Mouse (Mus musculus) embryonic facial prominence, embryonic 12.5 days (tissue): ENCODE data around the gene Zbtb34. TPM values are rescaled to one million over a fixed set of nuclear protein-coding genes. Genes with fewer than 3 reads are reported as not detected.

ENCODE experiments used
- ATAC-seq: fragments of 200-750 bp; cut with Nextera tagmentation; 2 replicates; pipeline ENCODE4 v1.8.0; 2017; ENCODE audit not compliant: insufficient number of reproducible peaks, insufficient read depth, low FRiP score, low TSS enrichment
- H3K27ac ChIP-seq: fragments of 300-500 bp; sonication (generic); 2 replicates; pipeline ENCODE4 v1.5.1; 2016; ENCODE audit warnings: mild to moderate bottlenecking
- H3K27me3 ChIP-seq: fragments of 300-500 bp; sonication (generic); 2 replicates; pipeline ENCODE4 v1.6.1; 2016; ENCODE audit warnings: mild to moderate bottlenecking, moderate library complexity
- H3K36me3 ChIP-seq: fragments of 300-500 bp; sonication (generic); 2 replicates; pipeline ENCODE4 v1.6.1; 2016; ENCODE audit warnings: mild to moderate bottlenecking
- H3K4me1 ChIP-seq: fragments of 300-500 bp; sonication (generic); 2 replicates; pipeline ENCODE4 v1.6.1; 2016
- H3K4me2 ChIP-seq: fragments of 300-500 bp; sonication (generic); replicated peaks from 2 replicates; pipeline ENCODE4 v1.6.1; 2016; ENCODE audit warnings: mild to moderate bottlenecking, moderate library complexity
- H3K4me3 ChIP-seq: fragments of 300-500 bp; sonication (generic); 2 replicates; pipeline ENCODE4 v1.5.1; 2016; ENCODE audit warnings: mild to moderate bottlenecking
- H3K9ac ChIP-seq: fragments of 300-500 bp; sonication (generic); 2 replicates; pipeline ENCODE4 v1.6.1; 2016; ENCODE audit warnings: mild to moderate bottlenecking, moderate library complexity
- H3K9me3 ChIP-seq: fragments of 300-500 bp; sonication (generic); 2 replicates; pipeline ENCODE4 v1.6.1; 2016; ENCODE audit warnings: mild to moderate bottlenecking, moderate library complexity
- WGBS: fragments of 180-500 bp; shearing (Covaris S2); methylation state at CpG from one replicate; pipeline ENCODE4 v1.1.7; 2016; 5-methylcytosine and 5-hydroxymethylcytosine counted together
- polyA plus RNA-seq: library from polyadenylated mRNA; unstranded; fragments of >200 nt; fragmentation: Nextera tagmentation; extraction: Ambion mirVana; gene quantifications from 2 replicates; pipeline ENCODE4 v1.2.1, GENCODE M21; 2016

Zbtb34 gene
- polyA plus RNA-seq, 1 experiment from 2014 or later, result 9.4 TPM

- Histone ChIP-seq H3K27me3 (no peaks in the 10 kb centered on the region), H3K9me3 (no peaks in the 10 kb centered on the region), H3K36me3 (peaks cover 16% of the 10 kb centered on the region), H3K4me2 (peak overlapping the region; percentile 79), H3K4me1 (peaks cover 17% of the 10 kb centered on the region), H3K4me3 (peak overlapping the region; percentile 96), H3K27ac (no peak overlapping the region), H3K9ac (peak overlapping the region; percentile 34; the same call in 1 of the 2 replicates)
- ATAC-seq, result no peak
- WGBS, result 38% methylated on average over 6 of the region's 6 CpGs
Observed at GRCm38 (mm10) chr2:33429339-33429738, 1.8 kb downstream of the Zbtb34 start.

- peaks cover 17% of the 10 kb centered on the region for H3K4me1 ChIP-seq
- H3K27me3 ChIP-seq, result no peaks in the 10 kb centered on the region
- 64% methylated on average over 10 of the region's 10 CpGs for WGBS
- peaks cover 27% of the 10 kb centered on the region for H3K36me3 ChIP-seq
- no peak overlapping the region for H3K4me2 ChIP-seq
- ATAC-seq, result no peak
- no peak overlapping the region for H3K27ac ChIP-seq
- no peaks in the 10 kb centered on the region for H3K9me3 ChIP-seq
- H3K9ac ChIP-seq, result no peak overlapping the region
- no peak overlapping the region for H3K4me3 ChIP-seq
Observed at GRCm38 (mm10) chr2:33426640-33427398, 4.3 kb downstream of the Zbtb34 start.

- Histone ChIP-seq H3K4me2 (no peak overlapping the region), H3K9me3 (no peaks in the 10 kb centered on the region), H3K4me3 (no peak overlapping the region), H3K27ac (no peak overlapping the region), H3K27me3 (no peaks in the 10 kb centered on the region), H3K9ac (no peak overlapping the region), H3K4me1 (no peaks in the 10 kb centered on the region), H3K36me3 (peaks cover 19% of the 10 kb centered on the region; the same call in 1 of the 2 replicates)
- 89% methylated on average over 4 of the region's 4 CpGs for WGBS
- ATAC-seq, result no peak
Observed at GRCm38 (mm10) chr2:33417454-33417853, 13.7 kb downstream of the Zbtb34 start.

GRCm38 (mm10) chr2:33414019-33414418 lies 17.1 kb downstream of the Zbtb34 start:
- H3K4me1 ChIP-seq, result no peaks in the 10 kb centered on the region
- ATAC-seq, result no peak
- no peak overlapping the region for H3K27ac ChIP-seq
- no peak overlapping the region for H3K4me2 ChIP-seq
- H3K4me3 ChIP-seq, result no peak overlapping the region
- no peaks in the 10 kb centered on the region for H3K27me3 ChIP-seq
- H3K36me3 ChIP-seq, result peaks cover 31% of the 10 kb centered on the region
- H3K9ac ChIP-seq, result no peak overlapping the region
- WGBS, result 91% methylated on average over 13 of the region's 13 CpGs
- no peaks in the 10 kb centered on the region for H3K9me3 ChIP-seq

- no peaks in the 10 kb centered on the region for H3K9me3 ChIP-seq
- H3K27ac ChIP-seq, result no peak overlapping the region
- no peak overlapping the region for H3K9ac ChIP-seq
- H3K36me3 ChIP-seq, result peaks cover 30% of the 10 kb centered on the region
- no peaks in the 10 kb centered on the region for H3K27me3 ChIP-seq
- no peak overlapping the region for H3K4me3 ChIP-seq
- no peaks in the 10 kb centered on the region for H3K4me1 ChIP-seq
- no peak overlapping the region for H3K4me2 ChIP-seq
- ATAC-seq, result no peak
- WGBS, result 80% methylated on average over 14 of the region's 14 CpGs
Observed at GRCm38 (mm10) chr2:33412111-33412510, 19.0 kb downstream of the Zbtb34 start.

- Histone ChIP-seq H3K36me3 (0 out of 2 replicates have a peak, but pooled peaks cover 3% of the 10 kb centered on the region), H3K9me3 (no peaks in the 10 kb centered on the region), H3K27me3 (no peaks in the 10 kb centered on the region), H3K4me1 (no peaks in the 10 kb centered on the region), H3K4me3 (no peak overlapping the region), H3K9ac (no peak overlapping the region), H3K27ac (no peak overlapping the region), H3K4me2 (no peak overlapping the region)
- 68% methylated on average over 4 of the region's 4 CpGs for WGBS
- no peak for ATAC-seq
Observed at GRCm38 (mm10) chr2:33403511-33404003, 27.6 kb downstream of the Zbtb34 start.

GRCm38 (mm10) chr2:33402638-33403037 lies 28.5 kb downstream of the Zbtb34 start:
- H3K9ac ChIP-seq, result no peak overlapping the region
- H3K9me3 ChIP-seq, result no peaks in the 10 kb centered on the region
- H3K27ac ChIP-seq, result no peak overlapping the region
- H3K27me3 ChIP-seq, result no peaks in the 10 kb centered on the region
- H3K36me3 ChIP-seq, result 0 out of 2 replicates have a peak, but pooled peaks cover 3% of the 10 kb centered on the region
- H3K4me2 ChIP-seq, result no peak overlapping the region
- H3K4me3 ChIP-seq, result no peak overlapping the region
- ATAC-seq, result no peak
- H3K4me1 ChIP-seq, result no peaks in the 10 kb centered on the region
- WGBS, result 57% methylated on average over 5 of the region's 5 CpGs

- Histone ChIP-seq H3K27ac (no peak overlapping the region), H3K27me3 (no peaks in the 10 kb centered on the region), H3K4me2 (no peak overlapping the region), H3K4me3 (no peak overlapping the region), H3K9me3 (no peaks in the 10 kb centered on the region), H3K9ac (no peak overlapping the region), H3K4me1 (no peaks in the 10 kb centered on the region), H3K36me3 (0 out of 2 replicates have a peak, but pooled peaks cover 3% of the 10 kb centered on the region)
- WGBS, result 37% methylated on average over 7 of the region's 7 CpGs
- ATAC-seq, result no peak
Observed at GRCm38 (mm10) chr2:33402236-33402635, 28.9 kb downstream of the Zbtb34 start.

- Histone ChIP-seq H3K9me3 (no peaks in the 10 kb centered on the region), H3K4me2 (no peak overlapping the region), H3K27me3 (no peaks in the 10 kb centered on the region), H3K27ac (no peak overlapping the region), H3K4me3 (no peak overlapping the region), H3K4me1 (no peaks in the 10 kb centered on the region), H3K9ac (no peak overlapping the region), H3K36me3 (no peaks in the 10 kb centered on the region)
- WGBS, result 37% methylated on average over 3 of the region's 3 CpGs
- ATAC-seq, result no peak
Observed at GRCm38 (mm10) chr2:33401217-33401616, 29.9 kb downstream of the Zbtb34 start.

GRCm38 (mm10) chr2:33400541-33400940 lies 30.6 kb downstream of the Zbtb34 start:
- H3K4me2 ChIP-seq, result no peak overlapping the region
- no peaks in the 10 kb centered on the region for H3K36me3 ChIP-seq
- no peaks in the 10 kb centered on the region for H3K9me3 ChIP-seq
- no peak overlapping the region for H3K4me3 ChIP-seq
- H3K27me3 ChIP-seq, result no peaks in the 10 kb centered on the region
- no peak for ATAC-seq
- no peak overlapping the region for H3K27ac ChIP-seq
- WGBS, result 76% methylated on average over 5 of the region's 5 CpGs
- H3K9ac ChIP-seq, result no peak overlapping the region
- H3K4me1 ChIP-seq, result no peaks in the 10 kb centered on the region

GRCm38 (mm10) chr2:33399091-33399490 lies 32.0 kb downstream of the Zbtb34 start:
- Histone ChIP-seq H3K9ac (no peak overlapping the region), H3K27me3 (no peaks in the 10 kb centered on the region), H3K4me2 (no peak overlapping the region), H3K9me3 (no peaks in the 10 kb centered on the region), H3K4me1 (no peaks in the 10 kb centered on the region), H3K36me3 (no peaks in the 10 kb centered on the region), H3K27ac (no peak overlapping the region), H3K4me3 (no peak overlapping the region)
- no peak for ATAC-seq
- WGBS, result 78% methylated on average over 7 of the region's 7 CpGs

- Histone ChIP-seq H3K4me1 (no peaks in the 10 kb centered on the region), H3K9ac (no peak overlapping the region), H3K36me3 (no peaks in the 10 kb centered on the region), H3K4me3 (no peak overlapping the region), H3K4me2 (no peak overlapping the region), H3K27ac (no peak overlapping the region), H3K27me3 (no peaks in the 10 kb centered on the region), H3K9me3 (no peaks in the 10 kb centered on the region)
- no peak for ATAC-seq
- 74% methylated on average over 4 of the region's 4 CpGs for WGBS
Observed at GRCm38 (mm10) chr2:33397036-33397435, 34.1 kb downstream of the Zbtb34 start.
